Mouse (Mus musculus) midbrain, embryonic 11.5 days (tissue): ENCODE measurements around the gene Wnt6. TPM values are rescaled to one million over a fixed set of nuclear protein-coding genes. Genes with fewer than 3 reads are reported as not detected.
"Not testable (repeated sequence)": the region's sequence is repeated elsewhere in the genome, so short reads cannot be mapped to it uniquely, and the experiment has no call there.

Source experiments
- ATAC-seq: fragments of 200-750 bp; cut with Nextera tagmentation; 2 replicates; pipeline ENCODE4 v1.8.0; 2017; ENCODE audit warnings: moderate TSS enrichment, moderate library complexity; ENCODE audit not compliant: low FRiP score
- DNase-seq: peaks from one replicate; pipeline ENCODE4 v3.0.0; 2015; ENCODE audit warnings: low spot score; ENCODE audit errors: missing footprints
- H3K27ac ChIP-seq: fragments of 300-500 bp; sonication (generic); 2 replicates; pipeline ENCODE4 v1.5.1; 2014; ENCODE audit warnings: low read depth, low read length
- H3K27me3 ChIP-seq: fragments of 300-500 bp; sonication (generic); 2 replicates; pipeline ENCODE4 v1.6.1; 2014; ENCODE audit warnings: mild to moderate bottlenecking, low read length, moderate library complexity, mixed read lengths; ENCODE audit not compliant: control insufficient read depth, insufficient read depth
- H3K36me3 ChIP-seq: fragments of 300-500 bp; sonication (generic); 2 replicates; pipeline ENCODE4 v1.6.1; 2014; ENCODE audit warnings: mild to moderate bottlenecking, low read length, moderate library complexity, mixed read lengths; ENCODE audit not compliant: control insufficient read depth, insufficient read depth
- H3K4me1 ChIP-seq: fragments of 300-500 bp; sonication (generic); 2 replicates; pipeline ENCODE4 v1.6.1; 2014; ENCODE audit warnings: low read length; ENCODE audit not compliant: control insufficient read depth, insufficient read depth
- H3K4me2 ChIP-seq: fragments of 300-500 bp; sonication (generic); 2 replicates; pipeline ENCODE4 v1.6.1; 2014; ENCODE audit warnings: mild to moderate bottlenecking, moderate library complexity
- H3K4me3 ChIP-seq: fragments of 300-500 bp; sonication (generic); 2 replicates; pipeline ENCODE4 v1.5.1; 2014; ENCODE audit warnings: low read depth, low read length
- H3K9ac ChIP-seq: fragments of 300-500 bp; sonication (generic); 2 replicates; pipeline ENCODE4 v1.6.1; 2014; ENCODE audit warnings: low read length
- H3K9me3 ChIP-seq: fragments of 300-500 bp; sonication (generic); 2 replicates; pipeline ENCODE4 v1.6.1; 2016; ENCODE audit warnings: low read length; ENCODE audit not compliant: control insufficient read depth
- WGBS: fragments of 180-500 bp; shearing (Covaris S2); extraction: QIAGEN DNeasy Blood & Tissue Kit; methylation state at CpG from one replicate; pipeline ENCODE4 v1.1.7; 2014; 5-methylcytosine and 5-hydroxymethylcytosine counted together
- polyA plus RNA-seq: library from polyadenylated mRNA; unstranded; fragments of >200 nt; fragmentation: Nextera tagmentation; extraction: Ambion mirVana; gene quantifications from 2 replicates; pipeline ENCODE4 v1.2.1, GENCODE M21; 2014

Wnt6 gene
- polyA plus RNA-seq, 1 experiment from 2014 or later, result 3.4 TPM

- no peak overlapping the region for H3K27ac ChIP-seq
- H3K4me1 ChIP-seq, result peaks cover 32% of the 10 kb centered on the region
- peaks cover 49% of the 10 kb centered on the region for H3K27me3 ChIP-seq
- H3K36me3 ChIP-seq, result no peaks in the 10 kb centered on the region
- DNase-seq (peak; percentile 100), ATAC-seq (peak; percentile 54)
- peak overlapping the region; percentile 55 for H3K4me2 ChIP-seq
- no peaks in the 10 kb centered on the region for H3K9me3 ChIP-seq
- under 1% methylated on average over 16 of the region's 16 CpGs for WGBS
- H3K9ac ChIP-seq, result 0 out of 2 replicates have a peak overlapping the region, but pooled peaks have one; percentile 33
- no peak overlapping the region; the same call in 1 of the 2 replicates for H3K4me3 ChIP-seq
These were observed 36.4 kb downstream of the Wnt6 start for GRCm38 (mm10) chr1:74808078-74808477.

- H3K4me1 ChIP-seq, result peaks cover 25% of the 10 kb centered on the region
- H3K4me3 ChIP-seq, result no peak overlapping the region
- H3K27me3 ChIP-seq, result peaks cover 40% of the 10 kb centered on the region
- no peak for ATAC-seq
- 66% methylated on average over 10 of the region's 10 CpGs for WGBS
- no peak overlapping the region for H3K4me2 ChIP-seq
- H3K27ac ChIP-seq, result no peak overlapping the region
- H3K9me3 ChIP-seq, result no peaks in the 10 kb centered on the region
- no peak overlapping the region for H3K9ac ChIP-seq
- no peak for DNase-seq
- H3K36me3 ChIP-seq, result no peaks in the 10 kb centered on the region
These were observed 37.3 kb downstream of the Wnt6 start for GRCm38 (mm10) chr1:74809007-74809406.

GRCm38 (mm10) chr1:74814931-74815647 is 43.4 kb downstream of the Wnt6 start:
- no peaks in the 10 kb centered on the region for H3K9me3 ChIP-seq
- WGBS, result 75% methylated on average over 9 of the region's 9 CpGs
- no peak for ATAC-seq

GRCm38 (mm10) chr1:74815965-74816364 is 44.3 kb downstream of the Wnt6 start:
- H3K9ac ChIP-seq, ATAC-seq, H3K9me3 ChIP-seq, H3K27ac ChIP-seq, H3K27me3 ChIP-seq, H3K4me2 ChIP-seq, DNase-seq, H3K4me1 ChIP-seq, H3K4me3 ChIP-seq, H3K36me3 ChIP-seq: not testable (repeated sequence)
- WGBS, result 91% methylated on average over 6 of the region's 6 CpGs

More at GRCm38 (mm10) chr1:74814931-74815647, 43.4 kb downstream of the Wnt6 start:
- DNase-seq, result peak; percentile 41
- no peak overlapping the region for H3K4me3 ChIP-seq
- H3K4me2 ChIP-seq, result no peak overlapping the region
- H3K27me3 ChIP-seq, result no peaks in the 10 kb centered on the region
- peaks cover 7% of the 10 kb centered on the region for H3K4me1 ChIP-seq
- H3K9ac ChIP-seq, result no peak overlapping the region
- H3K36me3 ChIP-seq, result no peaks in the 10 kb centered on the region
- H3K27ac ChIP-seq, result no peak overlapping the region

- ATAC-seq, result peak; percentile 90
- Histone ChIP-seq H3K4me2 (peak overlapping the region; percentile 58), H3K9me3 (no peaks in the 10 kb centered on the region), H3K27ac (peak overlapping the region; percentile 78), H3K4me1 (peaks cover 7% of the 10 kb centered on the region), H3K4me3 (peak overlapping the region; percentile 57), H3K36me3 (no peaks in the 10 kb centered on the region), H3K27me3 (no peaks in the 10 kb centered on the region), H3K9ac (peak overlapping the region; percentile 84)
- 8% methylated on average over 38 of the region's 38 CpGs for WGBS
- DNase-seq, result peak; percentile 98
These were observed 45.0 kb downstream of the Wnt6 start for GRCm38 (mm10) chr1:74816612-74817199.

- WGBS, result 15% methylated on average over 14 of the region's 14 CpGs
- peaks cover 7% of the 10 kb centered on the region for H3K4me1 ChIP-seq
- no peaks in the 10 kb centered on the region for H3K27me3 ChIP-seq
- H3K4me3 ChIP-seq, result peak overlapping the region; percentile 57
- H3K4me2 ChIP-seq, result peak overlapping the region; percentile 58
- H3K9ac ChIP-seq, result peak overlapping the region; percentile 84
- no peaks in the 10 kb centered on the region for H3K9me3 ChIP-seq
- no peaks in the 10 kb centered on the region for H3K36me3 ChIP-seq
- H3K27ac ChIP-seq, result peak overlapping the region; percentile 78
- DNase-seq (no peak), ATAC-seq (peak; percentile 16; the same call in 1 of the 2 replicates)
These were observed 45.5 kb downstream of the Wnt6 start for GRCm38 (mm10) chr1:74817219-74817618.

- 94% methylated on average over 1 of the region's 1 CpGs for WGBS
- no peaks in the 10 kb centered on the region for H3K9me3 ChIP-seq
- DNase-seq (peak; percentile 73), ATAC-seq (no peak)
- H3K4me3 ChIP-seq, result no peak overlapping the region
- peaks cover 7% of the 10 kb centered on the region for H3K4me1 ChIP-seq
- H3K36me3 ChIP-seq, result no peaks in the 10 kb centered on the region
- no peak overlapping the region for H3K4me2 ChIP-seq
- H3K27ac ChIP-seq, result no peak overlapping the region
- no peak overlapping the region for H3K9ac ChIP-seq
- no peaks in the 10 kb centered on the region for H3K27me3 ChIP-seq
These were observed 46.8 kb downstream of the Wnt6 start for GRCm38 (mm10) chr1:74818509-74818908.

- not testable (repeated sequence) for H3K36me3 ChIP-seq, DNase-seq, H3K27me3 ChIP-seq, H3K4me1 ChIP-seq, H3K4me2 ChIP-seq, H3K4me3 ChIP-seq, H3K9ac ChIP-seq, ATAC-seq, H3K9me3 ChIP-seq
- WGBS, result 91% methylated on average over 4 of the region's 4 CpGs
- H3K27ac ChIP-seq, result peak overlapping the region; percentile 95
These were observed 51.9 kb downstream of the Wnt6 start for GRCm38 (mm10) chr1:74823598-74823997.
